Mouse (Mus musculus): ENCODE results near the gene Fam78b.

The Fam78b gene

GRCm38 (mm10) chr1:167098741-167099140, 97.5 kb downstream of the Fam78b start:
- no peak for DNase-seq

DNA sequence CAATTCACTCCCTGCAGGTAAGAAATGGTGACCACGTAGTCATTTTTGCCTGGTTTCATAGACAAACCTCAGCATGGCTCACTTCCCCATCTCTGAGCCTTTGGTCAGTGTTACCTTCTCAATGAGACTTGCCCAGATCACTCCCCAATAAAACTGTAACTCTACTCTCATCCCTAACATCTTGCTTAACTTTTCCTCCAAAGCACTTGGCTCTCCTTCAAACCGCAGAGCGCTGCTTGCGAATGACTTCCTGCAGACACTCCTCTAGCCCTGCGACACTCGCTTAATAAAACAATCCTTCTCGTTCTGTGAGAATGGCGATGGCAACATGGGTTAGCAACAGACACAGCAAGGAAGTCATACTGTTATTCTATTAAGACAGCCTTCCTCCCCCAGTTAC, 100.8 kb downstream of the Fam78b start:
- DNase-seq = no peak

DNA sequence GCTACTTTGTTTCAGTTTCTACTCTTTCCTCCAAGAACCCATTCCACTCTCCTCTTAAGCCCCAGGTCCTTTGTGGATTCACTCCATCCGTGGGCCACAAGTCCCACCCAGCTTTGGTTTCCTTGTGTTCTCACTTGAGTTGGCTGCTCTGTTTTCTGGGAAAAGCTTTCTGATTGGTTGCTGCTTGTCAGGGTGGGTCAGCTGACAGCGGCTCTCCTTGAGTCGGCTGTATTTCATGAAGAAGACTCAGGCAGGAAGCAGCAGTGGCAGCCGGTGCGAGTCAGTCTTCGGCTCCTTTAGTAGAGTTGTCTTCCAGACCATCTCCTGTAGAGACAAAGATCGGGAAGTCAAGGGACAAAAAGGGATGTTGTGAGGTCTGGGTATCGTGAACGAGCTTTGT, 101.3 kb downstream of the Fam78b start:
- DNase-seq = no peak

DNA sequence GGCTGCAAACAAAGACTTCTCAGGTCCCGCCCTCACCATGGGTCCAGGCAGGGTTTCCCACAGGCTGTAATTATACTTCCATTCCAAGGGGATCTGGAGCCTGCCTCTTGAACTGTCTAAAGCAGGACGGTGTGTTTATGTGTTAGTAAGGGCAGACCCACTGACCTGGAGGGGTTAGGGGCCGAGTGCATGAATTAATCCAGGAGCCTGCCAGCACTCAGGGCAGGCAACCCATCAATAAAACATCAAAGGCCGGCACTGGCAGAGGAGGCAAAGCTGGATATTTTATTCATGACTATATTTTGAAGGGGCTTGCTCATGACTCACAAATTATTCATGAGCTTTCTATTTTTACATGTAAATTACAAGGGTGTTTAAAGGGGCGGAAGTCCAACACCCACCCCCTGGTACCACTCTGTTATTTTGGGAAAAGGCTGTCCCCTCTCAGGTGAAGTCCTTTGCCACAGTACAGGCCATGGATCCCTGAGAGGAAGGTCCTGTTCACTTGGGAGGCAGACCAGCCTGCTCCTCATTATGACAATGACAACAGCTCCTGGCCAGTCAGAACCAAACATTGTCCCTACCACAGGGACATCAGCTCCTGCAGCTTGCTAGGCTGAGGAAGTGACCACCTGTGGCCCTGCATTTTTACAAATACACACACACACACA, 103.9 kb downstream of the Fam78b start:
- DNase-seq = no peak

DNA sequence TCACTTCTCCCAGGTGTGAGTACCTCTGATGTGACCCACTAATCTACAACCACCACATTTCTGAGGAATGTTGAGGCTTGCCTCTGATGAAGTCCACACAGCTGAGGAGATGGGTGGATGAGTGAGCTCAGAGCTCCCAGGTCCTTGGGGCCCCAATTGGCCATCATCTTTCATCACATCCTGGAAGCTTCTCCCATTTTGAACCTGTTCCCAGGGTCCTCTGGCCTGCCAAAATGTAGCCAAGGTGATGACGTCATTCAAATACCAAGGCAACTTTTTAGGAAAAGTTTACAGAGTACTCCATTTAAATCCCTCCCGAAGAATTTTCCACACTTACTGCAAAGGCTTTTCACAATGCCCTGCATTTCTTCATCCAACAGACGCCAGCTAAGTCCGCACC, 104.7 kb downstream of the Fam78b start:
- no peak for DNase-seq

DNA sequence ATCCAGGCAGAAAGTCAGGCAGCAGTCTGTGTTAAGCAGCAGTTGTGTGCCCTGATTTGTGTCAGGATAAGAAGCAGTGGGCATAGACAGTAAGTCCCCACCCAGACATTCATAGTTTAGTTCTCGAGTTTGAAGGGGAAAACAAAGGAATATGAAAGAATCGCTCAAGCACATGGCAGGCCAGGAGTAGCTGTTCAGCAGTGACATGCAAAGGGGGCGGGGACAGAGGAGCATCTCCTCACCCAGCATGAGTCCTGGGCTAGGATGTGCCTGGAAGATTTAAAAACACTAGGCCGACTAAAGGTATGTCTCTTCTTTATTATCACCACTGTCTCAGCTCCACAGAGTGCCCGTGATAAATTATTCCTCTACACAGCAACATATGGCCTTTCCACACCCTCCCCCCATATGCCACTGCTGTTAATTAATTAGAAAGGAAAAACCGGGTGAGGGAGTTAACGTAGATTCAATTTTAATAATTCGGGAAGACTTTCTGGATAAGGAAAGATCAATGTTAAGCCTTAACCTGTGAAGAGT, 107.8 kb downstream of the Fam78b start:
- DNase-seq = no peak

DNA sequence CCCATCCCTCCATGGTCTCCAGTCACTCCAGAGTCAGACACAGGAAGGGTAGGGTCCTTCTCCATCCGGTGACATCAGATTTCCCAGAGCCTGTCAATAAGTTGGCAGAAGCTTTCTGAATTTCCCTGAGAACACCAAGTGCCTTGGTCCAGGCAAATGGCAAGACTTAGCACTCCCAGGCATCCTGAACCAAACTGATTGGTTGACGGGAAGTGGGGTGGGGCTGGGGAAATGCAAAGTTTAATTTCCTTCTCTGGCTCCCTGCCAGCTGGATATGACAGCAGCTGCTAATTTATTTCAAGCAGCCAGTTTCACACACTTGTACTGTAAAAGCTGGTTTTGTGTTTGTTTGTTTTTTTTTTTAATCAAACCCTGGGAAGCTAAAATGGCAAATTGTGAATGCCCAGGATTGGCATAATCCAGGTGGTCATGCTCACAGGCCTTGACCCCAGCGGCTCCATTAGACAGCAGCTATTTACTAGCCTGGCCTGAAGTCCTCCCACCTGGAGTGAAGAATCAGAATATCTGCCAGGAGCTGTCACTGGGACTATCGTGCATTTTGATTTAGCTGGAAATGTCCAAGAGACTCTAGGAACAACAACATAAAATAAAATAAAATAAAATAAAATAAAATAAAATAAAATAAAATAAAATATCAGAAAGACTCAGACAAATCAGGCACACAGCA, 113.3 kb downstream of the Fam78b start:
- no peak for DNase-seq

DNA sequence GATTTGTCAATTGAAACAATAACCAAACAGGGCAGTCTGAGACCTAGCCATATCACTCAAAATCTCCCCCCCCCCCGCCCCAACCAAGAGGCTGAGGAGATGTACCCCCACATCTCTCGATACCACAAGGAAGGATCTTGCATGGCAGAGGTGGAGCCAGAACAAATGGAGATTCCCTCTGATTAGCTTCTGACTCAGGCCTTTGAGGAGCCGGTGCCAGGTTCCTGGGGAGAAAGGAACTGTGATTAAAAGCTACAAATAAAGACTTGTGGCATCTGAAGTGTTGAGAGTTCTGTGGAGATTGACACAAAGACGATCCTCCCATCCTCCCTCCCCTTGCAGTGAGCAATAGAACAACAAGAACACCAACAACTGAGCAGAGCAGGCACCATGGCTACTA, 113.9 kb downstream of the Fam78b start:
- no peak for DNase-seq

DNA sequence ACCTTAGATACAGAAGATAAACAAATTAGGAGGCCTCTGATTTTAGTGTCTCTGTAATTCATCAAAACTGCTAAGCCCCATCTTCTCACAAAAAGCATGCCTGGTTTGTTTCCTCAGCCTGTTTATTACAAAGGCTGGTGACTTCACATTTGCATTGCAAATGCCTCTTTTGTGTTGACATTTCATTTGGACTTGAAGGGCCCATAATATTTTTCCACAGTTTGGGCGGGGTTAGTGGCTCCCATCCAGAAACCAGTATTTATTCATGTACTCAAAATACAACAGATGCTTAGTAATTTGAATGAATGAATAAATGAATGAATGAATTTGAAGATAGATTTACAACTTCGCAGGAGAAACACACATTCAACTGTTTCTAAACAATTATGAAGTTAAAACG, 115.5 kb downstream of the Fam78b start:
- DNase-seq = no peak

DNA sequence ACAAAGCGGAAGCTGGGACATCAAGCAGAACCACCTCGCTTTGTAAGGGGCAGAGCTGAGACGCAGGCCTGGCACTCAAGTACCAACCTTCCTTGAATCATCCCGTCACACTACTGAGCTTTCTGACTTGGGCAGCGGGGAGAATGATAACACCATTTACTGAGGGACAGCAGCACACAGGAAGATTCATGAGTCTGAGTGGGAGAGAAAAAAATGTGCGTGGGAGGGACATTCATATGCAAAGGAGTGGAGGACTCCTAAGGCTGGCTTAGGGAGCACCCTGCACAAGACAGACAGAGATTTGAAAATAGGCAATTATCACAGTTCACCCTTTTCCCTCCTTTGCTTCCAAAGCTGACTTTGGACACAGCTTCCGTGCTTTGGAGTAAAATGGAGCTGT, 117.8 kb downstream of the Fam78b start:
- no peak for DNase-seq

GRCm38 (mm10) chr1:167119439-167119838, 118.2 kb downstream of the Fam78b start:
- no peak for DNase-seq

- no peak for DNase-seq
Observed at GRCm38 (mm10) chr1:167122436-167122835, 121.2 kb downstream of the Fam78b start.

GRCm38 (mm10) chr1:167123551-167123950, 122.3 kb downstream of the Fam78b start:
- no peak for DNase-seq

GRCm38 (mm10) chr1:167125870-167126269, 124.7 kb downstream of the Fam78b start:
- no peak for DNase-seq

- DNase-seq = no peak
Observed at GRCm38 (mm10) chr1:167126292-167126691, 125.1 kb downstream of the Fam78b start.

DNA sequence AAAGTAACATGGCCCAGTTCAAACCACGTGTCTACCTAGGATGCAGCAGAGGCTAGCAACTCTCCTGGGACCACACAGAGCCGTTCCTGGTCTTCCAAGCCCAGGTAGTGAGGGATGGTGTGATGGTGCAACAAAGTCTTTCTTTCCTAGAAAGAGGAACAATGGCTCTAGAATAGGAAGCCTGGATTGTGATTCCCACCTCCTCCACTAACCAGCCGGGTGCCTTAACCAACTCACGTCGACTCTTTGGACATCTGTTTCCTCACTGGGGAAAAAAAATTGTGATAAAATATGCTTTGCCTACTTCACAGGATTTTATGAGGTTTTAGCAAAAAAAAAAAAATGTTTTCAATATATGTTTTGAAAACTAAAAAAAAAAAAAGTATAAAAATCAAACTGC, 134.5 kb downstream of the Fam78b start:
- DNase-seq = no peak
